Mouse (Mus musculus) erythroid progenitor cell, adult 5-6 weeks (primary cell): ENCODE results near the gene Klhl31. TPM values are rescaled to one million over a fixed set of nuclear protein-coding genes. Genes with fewer than 3 reads are reported as not detected.

Source experiments
- ATAC-seq: replicated peaks from 2 replicates; pipeline ENCODE4 v1.8.0; 2016; ENCODE audit warnings: moderate number of reproducible peaks, mild to moderate bottlenecking, moderate TSS enrichment, inconsistent platforms; ENCODE audit not compliant: poor library complexity, low FRiP score, severe bottlenecking
- total RNA-seq, 2 experiments: library from RNA; stranded (forward) in 1 of 2; stranded (reverse) in 1 of 2; fragments of 150-400 nt in 1 of 2; fragments of 186-747, 209-891 nt in 1 of 2; gene quantifications; 2 replicates each; pipeline versions ENCODE4 v1.2.3 to v1.2.4; 2015 to 2017; ENCODE audit warnings: low replicate concordance in 2 of 2

The Klhl31 gene
- total RNA-seq, 2 experiments from 2014 or later, result not detected

- ATAC-seq, result no peak
Measured at GRCm38 (mm10) chr9:77692707-77693106, 56.4 kb downstream of the Klhl31 start.

DNA sequence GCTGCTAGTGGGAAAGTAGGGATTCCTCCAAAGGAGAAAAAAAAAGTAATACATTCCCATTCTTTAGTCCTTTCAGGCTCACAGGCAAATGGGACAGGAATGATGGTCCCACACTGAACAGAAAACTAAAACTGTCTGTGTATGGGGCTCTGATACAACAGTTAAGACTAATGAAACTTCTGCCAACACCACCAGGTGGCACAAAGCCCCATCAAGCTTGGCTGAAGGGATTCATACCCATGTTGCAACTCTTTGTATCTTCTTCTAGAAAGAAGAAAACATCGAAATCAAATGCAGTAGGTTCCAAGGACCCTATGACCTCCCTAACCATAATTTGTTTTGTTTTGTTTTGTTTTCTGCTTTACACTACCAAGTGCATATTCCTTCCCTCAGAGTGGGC, 57.1 kb downstream of the Klhl31 start:
- no peak for ATAC-seq

- ATAC-seq, result no peak
Measured at GRCm38 (mm10) chr9:77695586-77695985, 59.3 kb downstream of the Klhl31 start.

DNA sequence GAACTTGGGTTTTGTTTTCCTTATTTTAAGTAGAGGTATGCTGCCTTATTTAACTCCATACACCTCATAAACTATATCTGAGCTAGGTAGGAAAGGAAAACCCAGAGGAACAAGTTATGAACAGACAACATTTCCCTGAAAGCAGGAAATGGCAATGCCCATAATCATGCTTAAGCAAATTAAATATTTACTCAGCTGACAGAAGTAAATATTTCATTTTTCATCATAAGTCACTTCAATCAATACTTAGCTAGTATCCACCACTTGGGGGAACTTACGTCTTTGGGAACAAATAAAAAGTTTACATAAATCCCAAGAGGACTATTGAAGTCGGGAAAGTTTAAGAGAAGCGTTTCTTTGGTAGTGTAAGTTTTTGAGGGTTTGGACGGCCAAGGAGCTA, 67.2 kb downstream of the Klhl31 start:
- no peak for ATAC-seq

DNA sequence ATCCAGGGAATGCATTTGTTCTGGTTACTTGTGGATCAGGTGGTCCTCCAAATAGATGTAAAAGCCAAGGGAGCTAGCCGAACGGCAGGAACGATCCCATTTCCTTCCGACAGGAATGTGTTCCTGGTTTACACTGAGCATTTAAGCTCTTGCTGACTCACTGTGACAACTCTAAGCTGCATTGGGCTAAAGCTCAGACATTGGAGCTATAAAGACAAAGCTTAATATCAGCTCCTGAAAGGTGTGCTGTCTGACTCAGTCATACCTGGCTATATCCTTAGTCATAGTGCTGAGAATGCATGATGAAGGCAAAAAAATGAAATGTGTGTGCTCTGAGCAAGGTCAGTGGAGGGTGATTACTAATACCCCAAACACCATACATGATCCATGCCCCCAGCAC, 67.8 kb downstream of the Klhl31 start:
- ATAC-seq, result no peak

GRCm38 (mm10) chr9:77706515-77706914, 70.2 kb downstream of the Klhl31 start:
- ATAC-seq, result no peak

GRCm38 (mm10) chr9:77707433-77708139, 71.3 kb downstream of the Klhl31 start:
- no peak for ATAC-seq

GRCm38 (mm10) chr9:77708950-77709349, 72.7 kb downstream of the Klhl31 start:
- no peak for ATAC-seq

Other genes with a start within 250 kb of the Klhl31 start
- 5.0 and 6.5 TPM in 2 replicates for gene Lrrc1, start 91.6 kb upstream of the Klhl31 start, total RNA-seq (2015; ENCODE audit: low replicate concordance)
- gene Lrrc1, start 91.6 kb upstream of the Klhl31 start, total RNA-seq (2017; ENCODE audit: low replicate concordance), result 2.3 and 2.8 TPM in 2 replicates
- 250 and 264 TPM in 2 replicates for gene Gclc, start 118.0 kb downstream of the Klhl31 start, total RNA-seq (2015; ENCODE audit: low replicate concordance)
- gene Gclc, start 118.0 kb downstream of the Klhl31 start, total RNA-seq (2017; ENCODE audit: low replicate concordance), result 227 and 234 TPM in 2 replicates